Mouse (Mus musculus): Measurements from ENCODE around the gene Hk2. TPM values are rescaled to one million over a fixed set of nuclear protein-coding genes. Genes with fewer than 3 reads are reported as not detected.

Gene Hk2
- polyA plus RNA-seq, 1 experiment: 10.9 TPM

GRCm38 (mm10) chr6:82780369-82780768 is 6.1 kb upstream of the Hk2 start:
- TF ChIP-seq POLR2A (IDR thresholded peaks at IDR 0.05; ENCODE audit: control insufficient read depth, low read depth, low read length) (no peak), CTCF (IDR thresholded peaks at IDR 0.05; ENCODE audit: control insufficient read depth, insufficient read depth, insufficient replicate concordance, low read depth, low read length) (no peak)
- Histone ChIP-seq H3K27ac (ENCODE audit: control insufficient read depth, insufficient read depth, low read depth, low read length) (no peak overlapping the region), H3K4me3 (ENCODE audit: control insufficient read depth, low read depth, low read length) (no peak overlapping the region), H3K36me3 (ENCODE audit: control insufficient read depth, insufficient read depth, low read length) (no peaks in the 10 kb centered on the region), H3K27me3 (ENCODE audit: control insufficient read depth, insufficient read depth, low read length) (no peaks in the 10 kb centered on the region), H3K4me1 (ENCODE audit: control insufficient read depth, insufficient read depth, low read length) (no peaks in the 10 kb centered on the region)

GRCm38 (mm10) chr6:82777124-82777654 is 2.9 kb upstream of the Hk2 start:
- Histone ChIP-seq H3K27me3 (ENCODE audit: control insufficient read depth, insufficient read depth, low read length) (no peaks in the 10 kb centered on the region), H3K36me3 (ENCODE audit: control insufficient read depth, insufficient read depth, low read length) (no peaks in the 10 kb centered on the region), H3K27ac (ENCODE audit: control insufficient read depth, insufficient read depth, low read depth, low read length) (no peak overlapping the region), H3K4me1 (ENCODE audit: control insufficient read depth, insufficient read depth, low read length) (peaks cover 15% of the 10 kb centered on the region), H3K4me3 (ENCODE audit: control insufficient read depth, low read depth, low read length) (no peak overlapping the region)
- TF ChIP-seq CTCF (IDR thresholded peaks at IDR 0.05; ENCODE audit: control insufficient read depth, insufficient read depth, insufficient replicate concordance, low read depth, low read length) (no peak), POLR2A (IDR thresholded peaks at IDR 0.05; ENCODE audit: control insufficient read depth, low read depth, low read length) (no peak)

GRCm38 (mm10) chr6:82775386-82775785 is 1.1 kb upstream of the Hk2 start:
- no peak overlapping the region for H3K27ac ChIP-seq (ENCODE audit: control insufficient read depth, insufficient read depth, low read depth, low read length)
- H3K4me3 ChIP-seq (ENCODE audit: control insufficient read depth, low read depth, low read length): no peak overlapping the region
- H3K36me3 ChIP-seq (ENCODE audit: control insufficient read depth, insufficient read depth, low read length): no peaks in the 10 kb centered on the region
- peaks cover 19% of the 10 kb centered on the region for H3K4me1 ChIP-seq (ENCODE audit: control insufficient read depth, insufficient read depth, low read length)
- no peak for TF ChIP-seq POLR2A (IDR thresholded peaks at IDR 0.05; ENCODE audit: control insufficient read depth, low read depth, low read length)
- TF ChIP-seq CTCF (IDR thresholded peaks at IDR 0.05; ENCODE audit: control insufficient read depth, insufficient read depth, insufficient replicate concordance, low read depth, low read length): no peak
- H3K27me3 ChIP-seq (ENCODE audit: control insufficient read depth, insufficient read depth, low read length): no peaks in the 10 kb centered on the region

- peak overlapping the region; percentile 70 for H3K27ac ChIP-seq (ENCODE audit: control insufficient read depth, insufficient read depth, low read depth, low read length)
- H3K4me3 ChIP-seq (ENCODE audit: control insufficient read depth, low read depth, low read length): peak overlapping the region; percentile 85
- no peaks in the 10 kb centered on the region for H3K36me3 ChIP-seq (ENCODE audit: control insufficient read depth, insufficient read depth, low read length)
- TF ChIP-seq CTCF (IDR thresholded peaks at IDR 0.05; ENCODE audit: control insufficient read depth, insufficient read depth, insufficient replicate concordance, low read depth, low read length) (no peak), POLR2A (IDR thresholded peaks at IDR 0.05; ENCODE audit: control insufficient read depth, low read depth, low read length) (no peak; the same call in 1 of the 2 replicates)
- peaks cover 19% of the 10 kb centered on the region for H3K4me1 ChIP-seq (ENCODE audit: control insufficient read depth, insufficient read depth, low read length)
- H3K27me3 ChIP-seq (ENCODE audit: control insufficient read depth, insufficient read depth, low read length): no peaks in the 10 kb centered on the region
Observed at GRCm38 (mm10) chr6:82773261-82774131, 758 bp downstream of the Hk2 start.

GRCm38 (mm10) chr6:82772451-82773101 is 1.7 kb downstream of the Hk2 start:
- Histone ChIP-seq H3K36me3 (ENCODE audit: control insufficient read depth, insufficient read depth, low read length) (no peaks in the 10 kb centered on the region), H3K27ac (ENCODE audit: control insufficient read depth, insufficient read depth, low read depth, low read length) (peak overlapping the region; percentile 70), H3K4me1 (ENCODE audit: control insufficient read depth, insufficient read depth, low read length) (peaks cover 19% of the 10 kb centered on the region), H3K4me3 (ENCODE audit: control insufficient read depth, low read depth, low read length) (peak overlapping the region; percentile 85), H3K27me3 (ENCODE audit: control insufficient read depth, insufficient read depth, low read length) (no peaks in the 10 kb centered on the region)
- TF ChIP-seq CTCF (IDR thresholded peaks at IDR 0.05; ENCODE audit: control insufficient read depth, insufficient read depth, insufficient replicate concordance, low read depth, low read length) (no peak), POLR2A (IDR thresholded peaks at IDR 0.05; ENCODE audit: control insufficient read depth, low read depth, low read length) (no peak)

- Histone ChIP-seq H3K27me3 (ENCODE audit: control insufficient read depth, insufficient read depth, low read length) (no peaks in the 10 kb centered on the region), H3K27ac (ENCODE audit: control insufficient read depth, insufficient read depth, low read depth, low read length) (peak overlapping the region; percentile 70), H3K36me3 (ENCODE audit: control insufficient read depth, insufficient read depth, low read length) (no peaks in the 10 kb centered on the region), H3K4me1 (ENCODE audit: control insufficient read depth, insufficient read depth, low read length) (peaks cover 19% of the 10 kb centered on the region), H3K4me3 (ENCODE audit: control insufficient read depth, low read depth, low read length) (peak overlapping the region; percentile 85)
- TF ChIP-seq CTCF (IDR thresholded peaks at IDR 0.05; ENCODE audit: control insufficient read depth, insufficient read depth, insufficient replicate concordance, low read depth, low read length) (no peak), POLR2A (IDR thresholded peaks at IDR 0.05; ENCODE audit: control insufficient read depth, low read depth, low read length) (no peak)
Observed at GRCm38 (mm10) chr6:82771981-82772409, 2.3 kb downstream of the Hk2 start.

- TF ChIP-seq POLR2A (IDR thresholded peaks at IDR 0.05; ENCODE audit: control insufficient read depth, low read depth, low read length) (no peak), CTCF (IDR thresholded peaks at IDR 0.05; ENCODE audit: control insufficient read depth, insufficient read depth, insufficient replicate concordance, low read depth, low read length) (no peak)
- Histone ChIP-seq H3K4me3 (ENCODE audit: control insufficient read depth, low read depth, low read length) (no peak overlapping the region), H3K4me1 (ENCODE audit: control insufficient read depth, insufficient read depth, low read length) (peaks cover 19% of the 10 kb centered on the region), H3K27ac (ENCODE audit: control insufficient read depth, insufficient read depth, low read depth, low read length) (peak overlapping the region; percentile 74), H3K27me3 (ENCODE audit: control insufficient read depth, insufficient read depth, low read length) (no peaks in the 10 kb centered on the region), H3K36me3 (ENCODE audit: control insufficient read depth, insufficient read depth, low read length) (no peaks in the 10 kb centered on the region)
Observed at GRCm38 (mm10) chr6:82771059-82771458, 3.2 kb downstream of the Hk2 start.

Measured in testis, adult 2 months (tissue).